Mouse (Mus musculus) mesoderm, embryonic 11.5 days (tissue): ENCODE measurements around the gene Slc13a4.

Source experiments
- DNase-seq: peaks from one replicate; pipeline ENCODE4 v3.0.0-alpha.2; 2012; ENCODE audit warnings: low read depth, low spot score

Slc13a4 gene

DNA sequence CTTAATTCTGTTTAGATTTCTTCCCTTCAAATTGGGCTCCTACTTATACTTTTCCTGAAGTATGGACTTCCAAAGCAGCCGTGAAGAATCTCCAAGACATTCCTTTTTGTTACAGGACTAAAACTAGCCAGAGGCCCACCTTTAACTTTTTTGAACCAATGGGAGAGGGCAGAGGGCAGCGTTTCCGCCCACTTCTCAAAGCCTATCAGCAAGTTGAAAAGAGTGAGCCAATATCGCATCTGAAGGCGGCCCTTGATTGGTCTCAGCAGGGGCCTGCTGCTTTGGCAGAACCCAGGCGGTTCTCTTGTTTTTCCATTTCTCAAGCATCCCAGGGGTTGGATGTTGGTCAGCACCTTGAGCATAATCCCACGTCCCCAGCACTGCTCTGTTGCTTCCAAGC, at the start of gene Slc13a4:
Gene Slc13a4, minus strand, starts transcription at position 95 of the 400 bp plus-strand sequence.
- no peak for DNase-seq

DNA sequence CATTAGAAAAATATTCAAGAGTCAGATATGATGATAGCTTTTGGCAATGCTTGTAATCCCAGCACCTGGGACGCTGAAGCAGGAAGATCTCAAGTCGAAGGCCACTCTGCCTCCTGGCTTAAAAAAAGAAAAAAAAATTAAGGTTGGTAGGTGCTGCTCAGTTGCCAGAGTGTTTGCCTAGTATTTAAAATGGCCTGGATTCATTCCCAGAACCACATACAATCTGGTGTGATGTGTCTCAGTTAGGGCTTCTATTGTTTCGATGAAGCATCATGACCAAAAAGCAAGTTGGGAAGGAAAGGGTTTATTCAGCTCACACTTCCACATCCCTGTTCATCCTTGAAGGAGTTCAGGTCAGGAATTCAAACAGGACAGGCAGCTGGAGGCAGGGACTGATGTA, 47.4 kb upstream of the Slc13a4 start:
- DNase-seq, result no peak

DNA sequence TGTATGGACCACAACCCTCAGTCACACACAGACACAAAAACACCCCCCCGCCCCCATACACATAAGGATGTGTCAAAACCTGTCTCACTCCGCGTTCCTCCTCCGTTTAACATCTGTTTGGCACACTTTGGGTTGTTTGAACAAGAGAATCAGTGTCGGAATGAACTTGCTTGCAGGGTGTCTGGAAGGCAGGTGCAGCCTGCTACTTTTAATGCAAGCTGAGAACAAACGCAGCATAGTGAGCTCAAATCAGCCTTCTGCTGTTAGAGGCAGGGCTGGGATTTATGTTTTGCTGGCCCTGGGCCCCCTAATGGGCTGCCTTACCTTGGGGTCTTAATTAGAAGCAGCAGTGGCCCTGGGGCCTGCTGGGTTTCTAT, 46.7 kb upstream of the Slc13a4 start:
- DNase-seq, result peak; percentile 74

DNA sequence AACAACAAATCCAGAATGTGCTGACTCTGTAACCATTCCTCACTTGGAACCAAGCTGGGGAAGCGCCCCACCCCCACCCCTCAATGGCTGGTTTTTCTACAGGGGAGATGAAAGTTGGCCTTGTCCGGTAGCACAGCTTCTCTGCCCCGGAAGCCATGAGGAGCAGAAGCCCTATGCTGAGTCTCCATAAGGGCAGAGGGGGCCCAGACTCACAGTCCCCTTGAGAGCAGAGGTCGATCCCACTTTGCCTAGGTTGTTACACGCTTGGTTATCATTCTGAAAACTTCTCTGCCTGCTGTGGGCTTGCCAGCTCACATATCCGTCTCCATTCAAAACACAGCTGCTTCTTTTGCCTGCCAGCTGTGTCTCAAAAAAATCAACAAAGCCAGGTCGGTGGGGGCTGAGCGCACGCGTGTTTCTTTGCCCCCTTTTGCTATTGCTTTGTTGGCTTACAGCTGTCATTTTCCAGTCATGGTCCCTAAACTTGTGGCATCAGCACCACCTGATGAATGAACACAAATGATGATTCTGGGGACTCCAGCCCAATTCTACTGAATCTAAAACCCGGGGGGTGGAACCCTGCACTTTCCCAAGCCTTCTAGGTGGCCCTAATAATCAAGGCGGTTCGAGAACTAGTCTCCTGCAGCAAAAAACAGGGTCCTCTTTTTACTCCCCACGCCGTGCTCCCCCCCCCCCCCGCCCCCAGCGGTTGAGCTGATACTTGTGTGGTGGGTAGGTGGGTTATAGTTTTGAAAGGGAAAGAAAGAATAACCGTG, 46.1 kb upstream of the Slc13a4 start:
- DNase-seq, result peak; percentile 57

DNA sequence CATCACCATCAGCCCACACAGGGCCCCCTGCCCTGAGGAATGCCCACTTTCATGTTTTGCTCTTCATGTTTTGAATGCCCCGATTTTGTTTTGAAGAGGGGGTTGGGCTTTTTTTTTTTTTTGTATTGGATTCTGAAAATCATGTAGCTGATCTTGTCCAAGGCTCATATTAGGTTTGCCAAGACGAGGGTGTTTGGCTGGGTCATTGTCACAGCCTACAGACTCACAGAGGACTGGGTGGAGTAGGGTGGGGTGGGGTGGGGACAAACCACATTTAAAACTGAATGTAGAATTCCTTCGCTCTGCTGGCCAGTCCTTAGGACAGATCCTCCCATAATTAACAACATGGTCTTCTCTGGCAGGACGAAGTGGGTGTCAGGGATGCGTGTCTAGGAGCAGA, 45.5 kb upstream of the Slc13a4 start:
- DNase-seq, result no peak

GRCm38 (mm10) chr6:35352867-35353266, 44.9 kb upstream of the Slc13a4 start:
- DNase-seq, result no peak

DNA sequence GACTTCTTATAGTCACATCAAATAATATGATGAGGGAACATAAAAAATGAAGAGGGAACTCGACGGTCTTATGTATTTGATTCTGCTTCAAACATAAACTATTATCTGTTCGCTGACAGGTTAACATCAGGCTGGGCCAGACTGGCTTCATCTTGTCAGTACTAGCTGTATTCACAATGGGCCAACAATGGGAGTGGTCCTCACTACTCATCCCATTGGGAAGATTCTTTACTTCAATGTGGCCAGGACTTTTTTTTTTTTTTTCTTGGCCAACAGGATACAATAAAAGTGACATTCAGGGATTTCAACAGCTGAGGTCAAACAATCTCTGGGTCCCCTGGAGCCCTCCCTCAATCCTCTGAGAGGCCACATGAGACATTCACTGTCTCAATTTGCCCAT, 43.9 kb upstream of the Slc13a4 start:
- DNase-seq, result no peak

GRCm38 (mm10) chr6:35349784-35350183, 41.9 kb upstream of the Slc13a4 start:
- no peak for DNase-seq

- DNase-seq, result peak; percentile 34
Observed at GRCm38 (mm10) chr6:35338640-35339039, 30.7 kb upstream of the Slc13a4 start.

DNA sequence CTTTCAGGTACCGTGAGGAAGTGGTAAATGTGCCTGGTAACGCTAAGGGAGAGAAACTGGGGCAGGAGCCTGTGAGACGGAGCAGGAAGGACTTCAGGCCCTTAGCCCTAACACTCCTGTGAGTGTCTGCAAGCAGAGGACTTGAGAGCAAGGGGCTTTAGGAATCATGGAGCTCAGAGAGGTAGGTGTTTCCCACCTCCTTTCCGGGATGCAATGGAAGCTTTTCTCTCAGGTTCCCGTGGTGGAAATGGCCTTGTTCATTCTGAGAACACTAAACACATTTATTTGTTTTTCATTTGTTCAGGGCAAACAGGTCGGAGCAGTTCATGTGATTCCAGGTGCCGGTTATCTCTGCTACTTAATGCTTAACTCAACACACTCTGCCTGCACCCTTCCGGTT, 29.9 kb upstream of the Slc13a4 start:
- DNase-seq, result no peak

- DNase-seq, result no peak
Observed at GRCm38 (mm10) chr6:35335452-35335851, 27.5 kb upstream of the Slc13a4 start.

DNA sequence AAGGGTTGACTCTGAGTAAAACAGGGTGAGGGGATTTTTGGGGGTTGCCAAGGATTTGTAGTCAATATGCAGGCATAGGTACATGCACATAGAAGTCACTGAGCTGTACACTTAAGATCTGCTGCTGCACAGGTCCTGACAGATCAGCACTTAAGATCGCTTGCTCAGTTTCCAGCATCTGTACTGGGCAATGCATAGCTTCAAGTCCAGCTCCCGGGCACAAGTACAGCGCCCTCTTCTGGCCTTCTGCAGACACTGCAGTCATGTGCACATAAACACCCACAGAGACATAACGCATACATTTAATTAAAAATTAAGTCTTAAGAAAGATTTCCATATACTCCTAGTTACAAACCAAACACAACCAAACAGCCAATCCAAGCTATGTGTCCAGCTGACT, 26.3 kb upstream of the Slc13a4 start:
- no peak for DNase-seq

DNA sequence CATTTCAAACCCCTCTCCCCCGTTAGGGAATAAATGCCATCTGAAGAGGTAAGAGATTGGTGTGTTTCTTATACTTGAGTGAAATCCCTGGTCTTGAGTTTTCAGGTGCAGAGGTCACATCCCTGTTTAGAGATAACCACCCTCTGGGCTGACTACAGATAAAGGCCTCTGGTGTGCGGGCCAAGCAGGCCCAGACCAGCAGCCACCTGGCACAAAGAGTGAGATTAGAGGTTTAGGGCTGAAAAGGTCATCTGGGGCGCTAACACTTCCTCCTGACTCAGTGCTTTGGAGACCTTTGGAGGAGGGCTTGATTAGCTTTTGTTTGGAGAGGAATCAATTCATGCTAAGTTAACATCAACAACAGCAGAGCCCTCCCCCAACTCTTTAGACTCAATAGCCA, 25.7 kb upstream of the Slc13a4 start:
- DNase-seq, result no peak

DNA sequence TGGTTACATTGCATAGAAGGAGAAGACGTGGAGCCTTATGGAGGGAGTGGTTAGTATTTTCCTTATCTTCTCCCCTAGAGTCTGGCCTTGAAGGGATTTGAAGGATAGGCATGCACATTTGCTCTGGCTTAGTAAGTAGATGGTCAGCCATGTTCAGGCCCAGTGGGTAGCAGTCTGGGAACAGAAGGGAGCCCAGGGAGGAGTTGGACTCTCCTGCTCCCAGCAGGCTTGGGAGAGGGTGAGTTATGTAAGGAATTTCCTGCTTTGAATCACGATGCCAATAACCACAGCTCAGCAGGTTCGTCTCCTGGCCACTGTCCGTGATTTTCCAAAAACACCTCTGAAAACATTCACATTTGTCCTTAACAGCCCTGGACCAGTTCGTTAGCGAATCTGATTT, 22.9 kb upstream of the Slc13a4 start:
- no peak for DNase-seq

- no peak for DNase-seq
Observed at GRCm38 (mm10) chr6:35329956-35330355, 22.0 kb upstream of the Slc13a4 start.

GRCm38 (mm10) chr6:35326111-35326515, 18.2 kb upstream of the Slc13a4 start, which contains the start of gene Fam180a:
Gene Fam180a (minus strand): TSS chr6:35326141.
- no peak for DNase-seq

DNA sequence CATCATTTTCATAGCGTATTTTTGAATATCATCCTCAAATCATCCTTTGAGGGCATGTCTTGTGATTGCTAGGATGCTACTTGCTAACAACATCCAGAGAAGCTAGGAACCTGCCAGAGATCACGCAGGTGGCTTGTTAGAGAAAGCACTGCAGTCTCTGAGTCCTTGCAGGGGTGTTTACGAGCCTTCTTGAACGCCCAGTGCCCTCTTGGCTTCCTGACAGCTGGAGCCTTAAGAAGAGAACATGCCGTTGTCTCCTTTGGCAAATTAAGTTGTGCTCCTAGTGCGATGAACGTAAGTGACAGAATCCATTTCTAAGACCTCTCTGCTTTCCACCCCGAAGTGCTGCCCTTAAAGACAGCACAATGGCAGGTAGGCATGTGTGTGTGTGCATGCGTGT, 16.4 kb upstream of the Slc13a4 start:
- no peak for DNase-seq

- no peak for DNase-seq
Observed at GRCm38 (mm10) chr6:35323046-35323445, 15.1 kb upstream of the Slc13a4 start.

- DNase-seq, result no peak
Observed at GRCm38 (mm10) chr6:35321105-35321504, 13.2 kb upstream of the Slc13a4 start.

GRCm38 (mm10) chr6:35319850-35320249, 11.9 kb upstream of the Slc13a4 start:
- no peak for DNase-seq

DNA sequence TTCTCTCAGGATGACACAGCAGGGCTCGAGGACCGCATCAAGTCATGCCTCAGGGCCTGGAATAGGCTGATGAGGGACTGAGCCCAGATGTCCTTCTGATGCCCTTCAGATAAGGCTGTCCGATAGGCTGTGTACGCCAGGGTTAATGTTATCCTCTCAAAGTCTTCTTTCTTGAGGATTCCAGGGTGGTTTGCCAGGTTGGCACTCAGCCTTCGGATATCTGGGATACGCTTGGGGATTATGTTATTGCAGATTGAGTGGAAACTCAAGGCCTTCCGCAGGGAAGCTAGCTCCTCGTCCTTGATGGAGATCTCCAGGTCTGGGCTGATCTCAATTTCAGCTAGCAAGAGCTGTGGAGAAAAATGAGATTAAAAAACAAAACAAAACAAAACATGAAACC, 5.6 kb upstream of the Slc13a4 start:
- DNase-seq, result no peak

- DNase-seq, result no peak
Observed at GRCm38 (mm10) chr6:35309406-35309805, 1.5 kb upstream of the Slc13a4 start.

DNA sequence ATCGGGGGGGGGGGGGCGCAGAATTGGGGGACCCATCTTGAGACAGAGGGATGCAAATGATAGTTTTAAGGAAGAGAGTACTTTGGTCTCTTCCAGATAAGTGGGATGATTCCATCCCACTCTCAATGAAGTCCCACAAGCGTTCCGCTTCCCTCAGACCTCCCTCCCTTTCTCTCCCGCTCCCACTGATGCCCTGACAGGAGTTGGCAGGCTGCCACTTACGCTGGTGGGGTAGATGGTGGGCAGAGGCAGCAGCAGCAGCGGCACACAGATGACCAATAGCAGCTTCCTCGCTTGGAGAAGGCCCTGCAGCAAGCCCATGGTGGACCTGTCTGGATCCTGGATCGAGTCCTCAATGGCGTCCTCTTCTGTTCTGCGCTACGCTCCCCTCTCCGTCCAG, 795 bp downstream of the Slc13a4 start:
- DNase-seq, result no peak

DNA sequence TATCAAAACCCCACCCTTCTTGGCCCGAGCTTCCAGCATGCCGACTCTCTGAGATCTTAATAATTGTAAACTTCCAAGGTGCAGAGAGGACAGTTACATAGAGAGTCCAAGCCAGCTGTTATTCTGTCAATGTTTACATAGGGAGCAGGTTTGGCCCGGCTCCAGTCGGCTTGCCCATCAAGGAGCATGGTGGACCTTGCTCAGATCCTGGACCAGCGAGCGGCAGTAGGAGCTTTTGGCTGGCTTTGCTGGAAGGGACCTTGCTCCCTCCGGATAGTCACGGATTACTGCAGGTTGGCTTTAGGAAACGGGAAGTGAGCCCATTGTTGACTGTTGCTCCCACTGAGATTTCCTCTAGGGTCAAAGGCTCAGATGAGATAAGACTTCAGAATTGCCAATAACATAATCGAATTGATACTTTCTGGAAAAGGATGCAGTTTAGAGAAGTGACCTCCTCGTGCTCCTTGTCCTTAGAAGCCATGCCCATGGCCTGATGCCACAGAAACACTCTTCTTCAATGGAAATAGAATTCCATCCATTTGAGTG, 4.5 kb downstream of the Slc13a4 start:
- DNase-seq, result no peak
